Mouse (Mus musculus) erythroid progenitor cell, adult 5-6 weeks (primary cell): ENCODE measurements around the gene Arhgap35. TPM values are rescaled to one million over a fixed set of nuclear protein-coding genes. Genes with fewer than 3 reads are reported as not detected.

Experiments used
- ATAC-seq: replicated peaks from 2 replicates; pipeline ENCODE4 v1.8.0; 2016; ENCODE audit warnings: moderate number of reproducible peaks, mild to moderate bottlenecking, moderate TSS enrichment, inconsistent platforms; ENCODE audit not compliant: poor library complexity, low FRiP score, severe bottlenecking
- total RNA-seq, 2 experiments: library from RNA; stranded (forward) in 1 of 2; stranded (reverse) in 1 of 2; fragments of 150-400 nt in 1 of 2; fragments of 186-747, 209-891 nt in 1 of 2; gene quantifications; 2 replicates each; pipeline versions ENCODE4 v1.2.3 to v1.2.4; 2015 to 2017; ENCODE audit warnings: low replicate concordance in 2 of 2

The Arhgap35 gene
- total RNA-seq, 2 experiments from 2014 or later, result 2.3 to 2.9 TPM

GRCm38 (mm10) chr7:16537220-16537903, 77.4 kb downstream of the Arhgap35 start:
- no peak for ATAC-seq

DNA sequence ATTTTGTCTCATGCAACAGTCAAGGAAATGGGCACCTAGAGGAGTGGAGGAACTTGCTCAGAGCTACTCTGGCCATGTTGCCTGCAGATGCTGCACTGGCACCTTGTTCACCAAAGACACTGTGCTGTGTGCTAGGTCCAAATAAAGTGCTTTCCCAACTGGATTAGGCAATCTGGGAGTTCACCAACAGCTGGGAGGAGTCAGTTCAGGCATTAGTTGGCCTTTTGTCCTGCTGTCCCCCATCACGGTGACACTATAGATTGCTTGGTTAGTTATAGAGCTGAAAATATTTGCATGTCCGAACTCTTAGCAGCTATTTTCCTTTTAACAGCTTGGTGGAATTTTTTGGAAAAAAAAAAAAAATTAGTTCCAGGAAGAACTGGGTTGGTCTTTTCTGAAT, 88.8 kb downstream of the Arhgap35 start:
- no peak for ATAC-seq

DNA sequence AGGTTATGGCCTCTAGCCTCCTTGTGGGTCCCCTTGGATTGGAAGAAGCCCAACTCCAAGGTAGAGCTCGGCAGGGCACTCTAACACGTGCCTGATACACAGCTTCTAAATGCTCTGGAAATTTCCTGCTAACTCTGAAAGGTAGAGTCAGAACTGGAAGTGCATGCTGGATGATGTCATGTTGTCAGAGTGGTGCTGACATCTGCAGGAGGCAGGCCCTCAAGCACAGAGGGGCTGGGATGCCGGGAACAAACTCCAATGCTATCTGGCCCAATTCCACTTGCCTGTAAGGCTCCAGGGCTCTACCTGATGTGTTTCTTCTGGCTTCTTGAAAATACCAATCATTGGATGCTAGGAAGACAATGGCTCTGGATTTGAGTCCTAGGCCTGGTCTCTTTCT, 89.3 kb downstream of the Arhgap35 start:
- no peak for ATAC-seq

DNA sequence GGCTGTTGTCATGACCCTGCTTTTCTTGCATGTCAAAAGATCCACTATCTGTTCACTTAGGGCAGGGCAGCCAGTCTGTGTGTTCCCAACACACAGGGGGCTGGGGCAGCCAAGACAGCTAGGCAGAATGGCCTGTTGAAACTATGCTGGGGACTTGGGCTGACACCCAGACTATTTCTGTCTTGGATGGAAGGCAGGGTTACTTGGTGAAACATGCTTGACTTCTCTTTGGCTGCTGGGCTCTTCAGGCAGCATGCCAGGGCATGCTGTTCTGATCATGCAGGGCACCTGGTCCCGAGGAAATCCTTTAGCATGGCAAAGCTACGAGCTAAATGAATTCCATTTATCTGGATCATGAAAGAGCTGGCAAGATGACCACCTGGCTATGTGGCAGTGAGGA, 90.5 kb downstream of the Arhgap35 start:
- no peak for ATAC-seq

DNA sequence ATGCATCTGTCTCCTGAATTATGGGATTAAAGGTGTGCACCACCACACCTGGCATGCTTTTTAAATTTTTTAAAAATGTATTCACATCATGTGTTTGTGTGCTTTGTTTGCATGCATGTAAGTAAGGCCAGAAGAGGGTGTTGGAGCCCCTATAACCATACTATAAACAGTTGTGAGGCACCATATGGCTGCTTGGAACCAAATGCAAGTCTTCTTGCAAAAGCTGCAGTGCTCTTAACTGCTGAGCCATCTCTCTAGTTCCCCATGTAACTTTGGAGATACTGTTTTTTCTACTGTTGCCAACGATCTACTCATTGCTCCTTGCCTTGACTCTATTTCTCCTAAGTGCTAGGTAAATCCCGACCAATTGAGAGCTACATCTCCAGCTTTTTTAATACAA, 95.5 kb downstream of the Arhgap35 start:
- ATAC-seq, result no peak

- ATAC-seq, result no peak
These were observed 97.6 kb downstream of the Arhgap35 start for GRCm38 (mm10) chr7:16517198-16517597.

GRCm38 (mm10) chr7:16507284-16507683, 107.5 kb downstream of the Arhgap35 start:
- no peak for ATAC-seq

DNA sequence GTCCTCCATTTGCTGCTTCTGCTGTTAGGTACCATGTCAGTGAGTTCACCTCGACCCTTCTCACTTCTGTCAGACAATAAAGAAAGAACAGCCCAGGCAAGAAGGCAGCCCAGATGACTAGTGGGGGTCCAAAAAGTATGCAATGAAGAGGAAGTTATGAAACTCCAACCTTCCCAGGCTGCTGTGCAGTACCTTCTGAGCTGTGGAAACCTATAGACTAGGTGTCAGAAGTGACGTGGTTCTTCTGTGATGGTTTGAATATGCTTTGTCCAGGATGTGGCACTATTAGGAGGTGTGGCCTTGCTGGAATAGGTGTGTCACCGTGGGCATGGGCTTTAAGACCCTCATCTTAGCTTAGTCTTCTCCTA, 109.6 kb downstream of the Arhgap35 start:
- no peak for ATAC-seq

DNA sequence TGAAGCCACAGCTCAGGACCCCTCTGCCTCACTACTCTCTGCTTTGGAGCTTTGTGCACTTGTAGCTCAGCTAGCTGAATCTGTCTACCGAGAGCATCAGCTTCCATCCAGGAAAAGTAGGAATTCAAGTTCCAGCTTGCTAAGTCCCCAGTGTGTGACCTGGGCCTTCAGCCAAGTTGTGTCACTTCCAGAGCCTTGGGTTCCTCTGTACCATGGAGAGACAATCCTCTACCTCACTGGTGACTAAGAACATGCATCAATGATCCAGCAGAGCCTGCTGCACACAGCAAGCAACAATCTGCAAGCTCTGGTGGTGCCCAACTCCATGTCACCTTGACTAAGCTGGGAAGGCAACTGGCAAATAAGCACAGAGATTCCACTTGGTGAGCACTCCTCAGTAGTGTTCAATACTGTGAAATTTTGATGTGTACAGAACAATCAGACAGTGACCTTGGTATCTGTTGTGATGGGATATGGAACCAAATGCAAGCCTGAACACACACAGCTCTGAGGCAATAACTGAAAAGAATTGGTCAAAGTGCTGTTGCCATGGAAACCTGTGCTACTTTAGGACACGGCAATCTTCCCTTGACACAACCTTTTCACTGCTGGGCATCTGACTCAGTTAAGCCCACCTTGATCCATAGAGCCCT, 110.1 kb downstream of the Arhgap35 start:
- no peak for ATAC-seq

DNA sequence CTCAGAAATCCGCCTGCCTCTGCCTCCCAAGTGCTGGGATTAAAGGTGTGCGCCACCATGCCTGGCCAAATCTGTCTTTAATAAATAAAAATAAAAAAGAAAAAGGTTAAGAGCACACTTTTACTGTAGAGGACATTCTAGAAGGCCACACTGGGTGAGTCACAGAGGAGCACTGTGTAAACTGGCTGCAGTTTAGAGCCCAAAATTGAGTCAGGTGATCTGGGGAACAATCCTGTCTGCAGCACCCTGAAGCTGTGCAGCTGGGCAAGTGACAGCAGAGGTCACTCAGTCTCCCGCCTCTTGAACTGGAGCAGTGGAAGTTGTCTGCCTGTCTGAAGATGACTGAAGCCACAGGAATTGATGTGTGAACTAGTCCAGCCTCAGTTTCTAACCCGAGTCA, 113.2 kb downstream of the Arhgap35 start:
- ATAC-seq, result no peak

GRCm38 (mm10) chr7:16499671-16500104, 115.1 kb downstream of the Arhgap35 start:
- ATAC-seq, result no peak

DNA sequence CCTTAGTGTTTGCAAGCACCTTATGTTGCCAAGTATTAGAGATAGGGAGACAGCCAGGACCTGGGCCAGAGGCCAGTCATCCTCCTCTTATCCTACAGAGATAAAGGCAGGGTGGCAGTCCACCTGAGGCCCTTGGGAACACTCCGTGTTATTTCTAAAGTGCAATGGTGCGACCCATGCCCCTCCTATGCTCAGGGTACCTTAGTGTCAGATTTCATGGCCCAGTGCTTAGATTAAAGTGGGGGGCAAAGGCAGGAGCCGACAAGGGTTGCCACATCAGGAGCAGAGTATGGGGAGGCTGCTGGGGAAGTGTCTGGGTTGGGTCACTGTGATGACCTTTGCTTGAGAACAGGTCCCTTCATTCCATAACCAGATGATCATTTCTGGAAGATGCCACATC, 118.5 kb downstream of the Arhgap35 start:
- no peak for ATAC-seq

DNA sequence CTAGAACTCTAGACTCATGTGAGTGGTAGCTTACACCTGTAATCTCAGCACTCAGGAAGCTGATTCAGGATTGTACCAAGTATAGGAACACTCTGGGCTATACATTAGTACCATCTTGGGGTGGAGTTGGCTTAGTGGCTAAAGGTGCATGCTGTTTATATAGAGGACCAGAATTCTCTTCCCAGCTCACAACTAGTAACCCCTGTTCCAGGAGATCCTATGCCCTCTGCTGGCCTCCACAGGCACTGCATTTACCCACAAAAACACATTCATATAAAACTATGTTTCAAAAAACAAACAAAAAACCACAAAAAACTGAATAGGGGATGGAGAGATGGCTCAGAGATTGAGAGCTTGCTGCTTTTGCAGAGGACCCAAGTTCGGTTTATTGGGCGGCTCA, 121.4 kb downstream of the Arhgap35 start:
- ATAC-seq, result 0 out of 2 replicates have a peak, but pooled peaks have one; percentile 36

GRCm38 (mm10) chr7:16492211-16492610, 122.6 kb downstream of the Arhgap35 start:
- no peak for ATAC-seq

DNA sequence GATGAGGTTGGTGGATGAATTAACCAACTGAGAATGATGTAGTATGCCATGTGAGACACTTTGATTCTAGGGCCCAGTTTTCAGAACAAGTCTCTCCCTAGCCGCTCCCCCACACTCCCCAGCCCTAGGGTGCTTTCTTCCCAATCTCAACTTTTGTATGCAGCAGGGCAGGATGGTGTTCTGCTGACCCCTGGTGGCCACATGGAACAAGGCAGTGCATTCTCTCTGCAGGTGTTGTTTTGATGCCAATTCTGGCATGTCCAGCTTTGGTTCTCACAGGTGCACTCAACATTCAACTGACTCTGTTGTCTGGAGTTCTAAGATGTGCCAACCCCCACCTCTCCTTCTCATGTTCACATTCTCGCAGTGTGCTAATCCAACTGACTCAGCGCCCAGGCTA, 123.0 kb downstream of the Arhgap35 start:
- peak; percentile 83 for ATAC-seq

GRCm38 (mm10) chr7:16489948-16490347, 124.8 kb downstream of the Arhgap35 start:
- ATAC-seq, result no peak

- ATAC-seq, result no peak
These were observed 126.0 kb downstream of the Arhgap35 start for GRCm38 (mm10) chr7:16488816-16489215.

- no peak for ATAC-seq
These were observed 137.2 kb downstream of the Arhgap35 start, which contains the start of gene Npas1 for GRCm38 (mm10) chr7:16477628-16478027. Gene Npas1, minus strand, starts transcription at chr7:16477728.

DNA sequence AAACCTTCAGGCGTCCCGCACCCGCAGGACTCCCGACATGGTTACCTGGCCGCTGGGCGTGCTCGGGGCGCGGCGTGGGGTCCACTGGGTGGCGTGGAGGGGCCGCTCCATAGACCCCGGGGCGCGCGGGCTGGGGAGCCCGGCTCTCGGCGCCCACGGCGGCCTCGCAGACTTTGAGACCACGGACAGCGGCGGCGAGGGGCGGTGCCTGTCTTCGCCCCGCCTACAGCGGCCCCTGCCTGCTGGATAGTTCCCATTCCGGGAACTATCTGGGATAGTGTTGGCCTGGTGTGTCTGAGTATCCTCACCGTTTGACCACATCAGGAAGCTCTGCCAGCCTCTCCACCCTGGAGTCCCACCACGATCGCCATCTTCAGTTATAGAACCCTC, 138.2 kb downstream of the Arhgap35 start:
- ATAC-seq, result no peak

DNA sequence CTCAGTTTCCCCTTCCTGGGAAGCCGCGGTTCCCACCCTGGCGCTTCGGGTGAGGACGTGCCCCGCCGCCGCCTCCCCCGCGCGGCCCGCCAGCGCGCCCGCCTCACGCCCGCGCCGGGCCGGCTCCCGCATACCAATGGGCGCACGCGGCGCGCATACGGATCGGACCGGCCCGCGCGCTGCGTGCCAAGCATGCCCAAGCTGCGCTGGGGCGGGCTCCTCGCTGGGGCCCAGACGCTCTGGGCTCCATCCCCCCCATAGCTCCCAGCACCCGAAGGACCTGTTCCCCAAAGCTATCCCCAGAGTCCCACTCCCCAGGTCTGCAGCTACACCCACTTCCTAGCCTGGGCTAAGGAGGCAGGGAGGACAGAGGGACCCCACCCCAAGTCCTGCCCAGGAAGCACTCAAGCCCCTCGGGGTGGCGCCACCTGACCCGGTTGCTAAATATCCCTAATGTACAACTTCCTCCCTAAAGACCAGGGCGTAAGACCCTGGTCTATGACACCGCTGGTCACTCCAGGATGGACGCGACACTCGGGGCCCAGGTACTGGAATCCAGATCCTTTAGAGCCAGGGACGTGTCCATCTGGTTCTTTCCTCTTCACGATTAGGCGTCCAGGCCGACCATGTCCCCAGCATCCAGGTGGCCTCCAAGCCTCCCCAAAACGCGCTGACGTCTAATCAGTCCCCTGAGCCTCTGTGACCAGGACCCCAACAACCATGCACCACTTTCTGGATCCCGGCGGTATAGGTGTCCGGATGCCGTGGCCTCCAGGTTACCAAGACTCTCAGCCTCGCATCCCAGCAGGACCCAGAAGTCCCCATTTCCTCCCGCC, 138.8 kb downstream of the Arhgap35 start:
- ATAC-seq, result 0 out of 2 replicates have a peak, but pooled peaks have one; percentile 28

- ATAC-seq, result no peak
These were observed 139.5 kb downstream of the Arhgap35 start for GRCm38 (mm10) chr7:16475321-16475720.
